12 mouse cellular contexts compared by ENCODE assay signal in the genomic region with DNA sequence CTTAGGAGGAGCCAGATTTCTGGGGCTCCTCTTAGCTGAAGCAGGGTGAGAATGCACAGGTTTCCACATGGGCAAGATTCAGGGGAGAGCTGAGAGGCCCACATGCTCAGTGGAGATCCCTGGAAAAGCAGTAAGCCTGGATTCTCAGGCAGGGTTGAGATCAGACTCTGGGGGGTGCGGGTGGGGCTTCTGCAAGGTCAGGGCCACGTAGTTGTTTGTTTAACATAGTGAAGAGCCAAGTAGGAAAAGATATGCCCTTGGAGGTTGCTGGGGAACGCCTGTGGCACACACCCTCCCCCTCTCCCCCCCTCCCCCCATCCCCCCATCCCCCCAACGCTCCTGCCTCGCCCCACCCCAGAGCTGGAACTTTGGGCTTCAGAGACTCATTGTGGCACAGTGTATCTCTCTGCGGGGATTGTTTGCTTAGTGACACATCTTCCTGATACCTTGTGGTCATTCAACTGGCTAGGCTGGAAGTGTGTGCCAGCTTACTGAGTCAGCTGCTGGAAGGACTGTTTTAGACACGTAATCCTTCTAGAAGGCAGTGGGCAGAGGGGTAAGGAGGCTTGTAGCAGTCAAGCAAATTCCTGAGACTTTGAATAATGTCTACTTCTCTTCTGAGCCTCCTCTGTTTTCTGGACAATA. TPM values are rescaled to one million over a fixed set of nuclear protein-coding genes. Genes with fewer than 3 reads are reported as not detected.
DNase-seq lines count a peak whose midpoint lies in the region; ATAC-seq lines count a peak whose summit lies in the region.
"Had no signal": no experiment of that assay in that cellular context is flagged by ENCODE, and none has a peak within 500 bp of the region (broad histone marks: within the 10 kb centered on the region; RNA-seq: fewer than 3 reads in every experiment).

No protein-coding gene starts in this region.

- peak; percentile 82 for ATAC-seq in intestine, embryonic 14.5 days (replicated peaks; ENCODE audit: low FRiP score, low TSS enrichment, low read depth)

- H3K27ac ChIP-seq in intestine, embryonic 14.5 days (ENCODE audit: low read depth) = no peak overlapping the region

- H3K4me3 ChIP-seq in intestine, embryonic 14.5 days (ENCODE audit: low read depth, low read length) = no peak overlapping the region

- no peak overlapping the region for H3K4me2 ChIP-seq in intestine, embryonic 14.5 days (ENCODE audit: low read length)

- H3K27me3 ChIP-seq in intestine, embryonic 14.5 days (replicated peaks; ENCODE audit: control insufficient read depth, insufficient read depth, low read length) = no peaks in the 10 kb centered on the region

- intact Hi-C loops in left cerebral cortex, postnatal 4 days (cut with DNase I) = no loop called here

- no peaks in the 10 kb centered on the region for H3K36me3 ChIP-seq in intestine, embryonic 14.5 days (ENCODE audit: control insufficient read depth, insufficient read depth, low read length)

- peaks cover 16% of the 10 kb centered on the region for H3K4me1 ChIP-seq in intestine, embryonic 14.5 days (replicated peaks; ENCODE audit: control insufficient read depth, insufficient read depth, low read length)

- H3K9me3 ChIP-seq in intestine, embryonic 14.5 days (ENCODE audit: control insufficient read depth, low read length) = no peaks in the 10 kb centered on the region

- no peak overlapping the region for H3K9ac ChIP-seq in intestine, embryonic 14.5 days (ENCODE audit: low read length)

- peak; percentile 29 for DNase-seq in kidney, adult 11 months
- DNase-seq in kidney, adult 18-20 months = no peak
- DNase-seq in 3134 (ENCODE audit: extremely low read depth, insufficient read length, low spot score) (peak; percentile 81), NIH3T3 (ENCODE audit: low read depth) (peak; percentile 91)
- no peak for DNase-seq in intestine, embryonic 14.5 days (ENCODE audit: low spot score)
- DNase-seq in cerebellum, adult 8-10 months = no peak
- DNase-seq in left cerebral cortex, postnatal 4 days = no peak
- no peak for DNase-seq in thymus, postnatal 0 days (ENCODE audit: low spot score)
- DNase-seq: cerebellum, adult 11 months; thymus, adult 2 months had no signal

- 27% methylated on average over 6 of the region's 7 CpGs for WGBS in intestine, embryonic 14.5 days

RNA-seq across cellular contexts. Expression of a gene that starts 21.3 kb away (rescaled TPM):
- polyA plus RNA-seq in intestine, embryonic 14.5 days (2014; fragmentation: Nextera tagmentation; extraction: Ambion mirVana) = 18.2 and 19.8 TPM in 2 replicates
- total RNA-seq in left cerebral cortex, postnatal 4 days (2021) = 10 to 100 TPM; 75.2 to 87.5 TPM
- polyA plus RNA-seq in thymus, postnatal 0 days (2015; fragmentation: Nextera tagmentation; extraction: Ambion mirVana) = 11.2 and 11.4 TPM in 2 replicates

RNA-seq across cellular contexts. Expression of a gene that starts 21.9 kb away (rescaled TPM):
- polyA plus RNA-seq in intestine, embryonic 14.5 days (2014; fragmentation: Nextera tagmentation; extraction: Ambion mirVana) = not detected in 2 replicates
- total RNA-seq in left cerebral cortex, postnatal 4 days (2021) = not detected
- polyA plus RNA-seq in thymus, postnatal 0 days (2015; fragmentation: Nextera tagmentation; extraction: Ambion mirVana) = 0.12 and 0.57 TPM in 2 replicates
- total RNA-seq: MEL; neutrophil, adult 5-6 weeks had no signal

RNA-seq across cellular contexts. Expression of a gene that starts 59.9 kb away (rescaled TPM):
- polyA plus RNA-seq in intestine, embryonic 14.5 days (2014; fragmentation: Nextera tagmentation; extraction: Ambion mirVana) = 15.0 and 16.1 TPM in 2 replicates
- total RNA-seq in left cerebral cortex, postnatal 4 days (2021) = 10 to 100 TPM; 16.1 to 17.7 TPM
- polyA plus RNA-seq in thymus, postnatal 0 days (2015; fragmentation: Nextera tagmentation; extraction: Ambion mirVana) = 1.4 and 1.9 TPM in 2 replicates
- total RNA-seq: MEL had no signal

Comparison
In these comparisons a context has a peak if more than half of its experiments do, and no peak if none do; other contexts are left out.
1. DNase-seq: peak in kidney, adult 11 months (single experiment), 3134 (single experiment) and NIH3T3 (single experiment); none in kidney, adult 18-20 months (single experiment), intestine, embryonic 14.5 days (single experiment), cerebellum, adult 8-10 months (single experiment), left cerebral cortex, postnatal 4 days (single experiment) and thymus, postnatal 0 days (single experiment).